Mouse (Mus musculus): ENCODE measurements at regions not wholly inside any gene's neighbourhood (a gene's known extent, or its start where the extent isn't known, plus 50 kb on each side); places are given as distances from the start of the nearest gene placed in this dataset.

- DNase-seq = no peak
Measured at GRCm38 (mm10) chr1:82066291-82066690, 166.6 kb upstream of the Gm9747 start.

DNA sequence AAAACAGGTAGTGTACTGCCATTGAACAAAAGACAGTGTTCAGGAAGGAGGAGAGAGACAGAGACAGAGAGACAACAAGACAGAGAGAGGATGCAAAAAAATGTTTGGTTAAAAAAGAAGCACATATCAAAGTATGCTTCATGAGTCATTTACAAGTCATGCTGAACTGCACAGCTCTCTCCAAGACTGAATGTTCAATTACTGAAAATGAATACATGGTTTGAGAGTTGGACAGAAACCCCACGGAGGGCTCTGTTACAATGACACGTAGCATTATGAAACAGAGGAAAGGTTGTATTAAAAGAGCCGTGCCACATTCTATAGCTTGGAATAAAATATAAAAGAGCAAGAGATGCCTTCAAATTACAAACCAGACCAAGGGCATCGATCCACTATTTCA is 164.3 kb upstream of the Gm9747 start:
- DNase-seq = no peak

- no peak for DNase-seq
Measured at GRCm38 (mm10) chr1:82070181-82071109, 162.5 kb upstream of the Gm9747 start.

DNA sequence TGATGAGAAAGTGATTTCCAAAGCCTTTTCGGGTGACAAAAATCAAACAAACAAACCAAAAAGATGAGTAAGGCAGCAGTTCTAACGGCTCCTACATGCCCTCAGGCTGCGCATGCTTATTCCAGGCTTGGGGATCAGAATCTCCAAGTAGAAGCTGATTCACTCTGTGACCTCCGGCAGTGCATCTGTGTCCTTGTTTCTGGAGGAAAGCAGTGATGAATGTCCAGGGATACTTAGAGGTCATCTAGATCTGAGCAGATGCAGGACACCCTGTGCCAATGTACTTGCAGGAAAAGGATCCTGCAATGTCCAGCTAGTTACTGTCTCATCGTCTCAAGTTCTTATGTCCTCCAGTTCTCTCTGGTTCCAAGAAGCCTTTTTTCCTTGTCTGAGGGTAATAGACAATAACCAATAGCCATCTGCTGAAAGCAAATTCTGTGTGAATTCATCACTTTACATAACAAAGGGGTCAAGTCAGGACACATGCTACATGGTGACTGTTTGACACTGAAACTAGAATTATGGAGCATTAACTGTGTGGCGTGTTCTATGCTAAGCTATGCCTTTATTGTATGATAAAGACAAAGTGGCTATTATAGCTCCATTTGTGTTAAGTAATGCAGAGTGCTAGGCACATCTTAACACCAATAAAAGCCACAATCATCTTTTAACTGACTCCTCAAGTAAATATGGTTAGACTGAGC is 143.6 kb upstream of the Gm9747 start:
- DNase-seq = peak; percentile 79 to 81

DNA sequence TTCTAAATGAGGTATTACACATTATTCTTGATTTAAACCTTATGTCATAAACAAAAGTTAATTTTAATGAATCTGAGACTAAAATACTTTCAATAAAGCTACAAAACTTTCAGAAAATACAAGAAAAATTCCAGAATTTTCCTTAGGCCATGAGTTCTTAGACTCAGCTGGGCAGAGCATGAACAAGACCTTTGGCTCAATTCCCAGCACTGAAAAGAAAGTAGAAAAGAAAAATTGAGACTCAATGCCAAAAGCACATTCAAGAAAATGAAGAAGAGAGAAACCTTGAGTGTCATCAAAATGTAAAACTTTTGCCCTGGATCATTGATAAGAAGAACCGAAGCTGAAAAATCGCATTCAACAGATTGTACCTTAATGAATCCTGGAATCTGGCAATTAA is 137.8 kb upstream of the Gm9747 start:
- DNase-seq = no peak

DNA sequence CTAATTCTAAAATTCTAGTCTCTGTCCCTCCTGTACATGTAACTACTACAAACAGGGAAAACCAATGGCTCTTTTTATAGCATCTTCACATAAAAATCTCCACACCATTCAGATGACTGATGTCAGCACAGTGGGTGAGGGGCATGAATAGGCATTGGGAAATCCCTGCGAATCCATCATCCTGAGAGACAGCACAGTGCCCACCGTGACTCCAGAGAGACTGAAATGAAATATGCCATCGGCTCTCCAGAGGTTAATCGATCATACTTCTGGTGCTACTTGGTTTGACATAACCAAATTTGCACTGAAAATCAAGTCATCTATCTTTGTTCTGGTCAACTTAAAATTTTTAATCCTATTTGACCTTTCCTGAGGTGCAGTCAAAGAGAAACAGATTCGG is 126.2 kb upstream of the Gm9747 start:
- no peak for DNase-seq

DNA sequence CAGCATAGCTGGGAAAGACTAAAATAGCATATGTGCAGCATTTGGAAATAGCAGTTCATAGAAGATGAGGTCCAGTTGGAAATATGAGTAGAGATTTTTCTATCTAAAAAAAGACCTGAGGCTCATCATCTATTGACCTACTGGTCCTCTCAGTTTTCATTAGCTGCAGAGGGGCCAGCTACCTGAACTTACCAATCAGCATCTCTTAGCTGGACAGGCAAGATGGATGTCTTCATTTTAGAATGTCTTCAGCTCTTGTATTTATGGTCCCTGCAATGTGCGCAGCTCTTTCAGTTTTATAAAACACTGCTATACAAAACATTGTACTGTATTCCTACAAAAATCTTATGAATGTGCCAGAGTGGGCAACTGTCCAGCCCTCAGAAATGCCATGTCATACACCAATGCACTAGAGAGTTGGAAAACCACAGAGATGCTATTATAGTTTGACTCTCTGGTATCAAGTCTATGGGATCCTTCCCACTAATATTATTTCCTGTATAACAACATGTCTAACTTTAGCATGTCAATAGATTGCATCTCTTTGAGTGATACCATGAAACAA is 122.8 kb upstream of the Gm9747 start:
- peak; percentile 11 to 18 for DNase-seq

- DNase-seq = no peak
Measured at GRCm38 (mm10) chr1:82112401-82112800, 120.5 kb upstream of the Gm9747 start.

- peak in 1 of 2 experiments; percentile 41 for DNase-seq
Measured at GRCm38 (mm10) chr1:82124503-82124902, 108.4 kb upstream of the Gm9747 start.

GRCm38 (mm10) chr1:82129700-82130275 is 103.1 kb upstream of the Gm9747 start:
- no peak for DNase-seq

DNA sequence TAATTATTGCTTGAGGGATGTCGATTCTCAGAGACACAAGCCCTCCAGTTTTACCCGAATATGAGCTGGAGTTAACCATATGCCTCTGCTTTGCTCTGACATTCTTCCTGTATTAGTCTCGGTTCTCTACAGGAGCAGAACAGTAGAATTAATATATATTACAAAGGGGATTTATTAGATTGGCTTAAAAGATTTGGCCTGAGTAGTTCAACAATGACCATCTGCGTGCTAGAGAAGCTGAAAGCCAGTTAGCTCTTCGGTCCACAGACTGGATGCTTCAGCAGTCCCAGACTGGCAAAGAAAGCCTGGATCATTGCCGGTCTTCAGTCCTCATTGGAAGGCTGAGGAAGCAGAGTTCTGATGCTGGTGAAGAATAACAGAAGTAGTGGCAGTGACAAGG is 100.4 kb upstream of the Gm9747 start:
- no peak for DNase-seq

DNA sequence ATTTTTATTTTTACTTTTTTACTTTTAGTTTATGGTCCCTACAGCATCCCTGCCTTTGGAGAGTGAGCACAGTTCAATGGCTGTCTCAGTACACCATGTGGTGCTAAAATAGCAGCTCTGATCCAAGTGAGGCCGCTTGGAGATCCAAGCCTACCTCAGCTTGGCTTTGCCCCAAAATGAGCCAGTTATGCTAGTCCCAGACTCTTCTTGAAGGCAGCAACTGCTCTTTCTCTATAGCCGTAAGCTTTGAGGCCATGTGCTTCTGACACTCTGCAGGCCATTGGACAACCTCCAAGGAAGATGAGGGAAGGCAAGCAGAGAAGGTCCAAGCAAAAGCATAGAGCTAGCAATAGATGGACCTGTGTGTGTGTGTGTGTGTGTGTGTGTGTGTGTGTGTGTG is 98.0 kb upstream of the Gm9747 start:
- no peak for DNase-seq

DNA sequence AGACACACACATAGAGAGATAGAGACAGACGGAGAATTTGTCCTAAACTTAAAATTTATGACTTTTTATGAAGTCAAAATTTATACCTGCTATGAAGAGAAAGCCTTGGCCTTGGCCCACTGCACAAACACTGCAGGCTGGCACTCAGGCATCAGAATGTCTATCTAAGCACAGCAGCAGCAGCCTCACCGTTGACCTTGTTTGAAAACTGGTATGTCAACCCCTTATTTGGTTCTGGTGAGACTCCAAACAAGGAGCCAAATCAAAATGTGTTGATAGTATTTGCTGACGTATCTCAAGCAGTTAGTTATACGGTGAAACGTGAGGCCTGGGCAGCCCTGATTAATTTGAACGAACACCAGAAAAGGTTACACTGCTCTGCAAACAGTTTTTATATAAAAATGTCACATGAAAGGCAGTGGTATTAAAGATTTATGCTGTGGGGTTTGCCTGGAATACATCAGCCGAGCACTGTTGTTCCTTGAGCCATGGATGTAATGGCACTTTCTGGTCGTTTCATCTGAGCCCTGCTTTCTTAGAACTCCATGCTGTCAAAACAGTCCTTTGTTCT is 97.1 kb upstream of the Gm9747 start:
- peak; percentile 47 to 51 for DNase-seq

DNA sequence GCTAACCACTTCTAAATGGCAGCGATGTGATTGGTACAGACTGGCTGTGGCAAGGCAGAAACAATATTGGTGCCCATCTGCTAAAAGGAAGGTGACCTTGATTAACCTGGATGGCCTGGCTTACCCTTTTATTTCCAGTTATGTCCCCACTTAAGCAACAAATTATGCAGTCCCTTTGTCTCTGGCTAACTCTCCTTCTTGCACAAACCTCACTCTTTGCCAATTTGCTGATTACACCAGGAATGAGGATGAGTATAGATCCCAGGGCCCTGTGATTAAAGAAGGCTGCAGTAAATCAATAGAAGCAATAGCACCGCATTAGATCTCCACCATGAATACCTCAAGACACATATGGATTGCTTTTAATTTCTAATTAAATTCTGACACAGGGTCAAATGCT is 87.7 kb upstream of the Gm9747 start:
- DNase-seq = peak in 1 of 2 experiments; percentile 3

DNA sequence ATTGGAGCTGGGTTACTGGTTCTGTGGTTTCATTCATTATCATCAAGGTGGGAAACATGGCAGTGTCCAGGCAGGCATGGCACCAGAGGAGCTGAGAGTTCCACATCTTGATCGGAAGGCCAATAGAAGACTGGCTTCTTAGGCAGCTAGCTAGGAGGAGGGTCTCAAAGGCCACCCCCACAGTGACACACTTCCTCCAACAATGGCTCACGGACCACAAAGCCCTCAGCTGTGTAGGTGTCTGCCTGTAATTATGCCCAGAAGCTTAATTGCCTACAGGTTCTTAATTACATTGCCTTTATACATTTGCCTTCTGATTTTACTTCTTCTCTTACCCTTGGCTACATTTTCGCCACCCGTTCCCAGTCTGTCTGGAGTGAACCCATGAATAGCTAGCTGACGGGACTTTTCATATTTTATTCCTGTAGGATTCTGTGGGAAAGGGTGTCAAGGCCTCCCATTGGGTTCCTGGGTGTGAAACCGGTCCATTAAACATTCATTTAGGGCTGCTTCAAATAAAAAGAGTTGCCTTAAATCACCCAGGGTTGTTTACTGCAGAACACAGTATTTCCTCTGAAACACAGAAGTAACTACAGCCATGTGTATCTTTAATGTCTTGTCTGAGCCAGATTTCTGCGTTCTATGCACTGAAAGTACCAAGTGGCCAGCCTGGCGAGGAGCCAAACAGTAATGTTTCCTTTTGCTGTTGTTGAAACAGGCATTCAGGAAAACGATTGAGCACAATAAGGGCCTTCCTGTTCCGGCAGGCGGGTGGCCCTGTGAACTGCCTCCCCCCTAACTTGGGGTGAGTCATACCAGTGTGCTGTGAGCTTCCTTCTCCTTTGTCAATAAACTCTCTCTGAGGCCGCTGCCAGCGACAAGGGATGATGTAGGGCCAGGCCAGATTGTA is 82.4 kb upstream of the Gm9747 start:
- DNase-seq = peak; percentile 67 to 84

DNA sequence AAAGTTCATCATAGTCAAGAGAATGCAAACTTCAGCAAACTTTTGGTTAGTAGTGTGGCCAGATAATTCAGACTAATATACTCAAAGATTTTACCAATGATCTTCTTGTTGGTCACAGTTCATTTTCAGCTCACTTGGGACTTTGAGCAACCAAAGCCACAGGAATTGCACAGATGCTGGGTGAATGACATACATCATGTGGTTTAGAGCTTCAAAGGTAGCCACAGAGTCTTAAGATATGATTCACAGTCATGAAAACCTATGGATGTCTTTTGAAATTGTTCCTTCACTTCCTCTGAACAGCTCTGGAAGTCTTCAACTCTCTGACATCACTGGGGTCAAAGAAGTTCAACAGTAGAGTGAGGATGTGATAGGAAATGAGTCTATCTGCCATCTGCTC is 77.0 kb upstream of the Gm9747 start:
- DNase-seq = no peak

GRCm38 (mm10) chr1:82157013-82157412 is 75.9 kb upstream of the Gm9747 start:
- no peak for DNase-seq

GRCm38 (mm10) chr1:82158466-82158865 is 74.4 kb upstream of the Gm9747 start:
- DNase-seq = peak in 1 of 2 experiments; percentile 18

DNA sequence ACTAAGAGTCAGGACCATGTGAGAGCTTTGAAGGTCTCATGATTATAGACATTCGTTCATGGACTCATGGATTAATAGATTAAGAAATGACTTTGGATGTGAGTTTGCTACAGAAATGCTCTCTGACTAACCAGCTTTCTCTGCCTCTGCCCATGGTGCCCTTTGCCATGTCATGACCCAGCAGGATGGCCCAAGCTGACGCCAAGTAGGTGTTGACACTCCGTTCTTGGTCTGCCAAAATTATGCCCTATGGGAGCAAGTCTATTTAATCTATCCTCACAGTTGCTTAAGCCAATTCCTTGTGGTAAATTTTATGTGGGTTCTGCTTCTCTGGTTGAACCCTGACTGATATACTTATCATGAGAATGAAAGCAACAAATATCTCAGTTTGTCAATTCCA is 73.7 kb upstream of the Gm9747 start:
- peak in 1 of 2 experiments; percentile 38 for DNase-seq

DNA sequence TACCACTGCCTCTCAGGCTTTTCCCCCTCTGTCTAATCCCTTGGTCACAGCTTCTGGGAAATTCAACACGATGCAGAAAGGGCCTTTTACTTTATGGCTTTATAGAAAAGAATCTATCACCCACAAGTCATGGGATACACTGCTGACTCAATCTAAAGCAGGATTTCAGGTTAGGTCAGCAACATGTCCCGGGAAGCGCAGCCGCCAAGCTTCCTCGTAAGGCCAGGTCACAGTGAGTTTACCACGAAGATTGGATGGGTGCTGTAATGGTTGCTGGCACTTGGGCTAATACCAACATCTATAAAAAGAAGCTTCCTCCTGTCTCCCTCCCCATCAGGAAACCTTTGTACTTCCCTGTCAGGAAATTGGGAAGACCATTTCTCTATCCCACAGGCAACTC is 70.0 kb upstream of the Gm9747 start:
- DNase-seq = no peak

GRCm38 (mm10) chr1:82168158-82168557 is 64.8 kb upstream of the Gm9747 start:
- no peak for DNase-seq
